Mouse (Mus musculus): ENCODE results near the gene Pik3ip1.

Pik3ip1 gene

DNA sequence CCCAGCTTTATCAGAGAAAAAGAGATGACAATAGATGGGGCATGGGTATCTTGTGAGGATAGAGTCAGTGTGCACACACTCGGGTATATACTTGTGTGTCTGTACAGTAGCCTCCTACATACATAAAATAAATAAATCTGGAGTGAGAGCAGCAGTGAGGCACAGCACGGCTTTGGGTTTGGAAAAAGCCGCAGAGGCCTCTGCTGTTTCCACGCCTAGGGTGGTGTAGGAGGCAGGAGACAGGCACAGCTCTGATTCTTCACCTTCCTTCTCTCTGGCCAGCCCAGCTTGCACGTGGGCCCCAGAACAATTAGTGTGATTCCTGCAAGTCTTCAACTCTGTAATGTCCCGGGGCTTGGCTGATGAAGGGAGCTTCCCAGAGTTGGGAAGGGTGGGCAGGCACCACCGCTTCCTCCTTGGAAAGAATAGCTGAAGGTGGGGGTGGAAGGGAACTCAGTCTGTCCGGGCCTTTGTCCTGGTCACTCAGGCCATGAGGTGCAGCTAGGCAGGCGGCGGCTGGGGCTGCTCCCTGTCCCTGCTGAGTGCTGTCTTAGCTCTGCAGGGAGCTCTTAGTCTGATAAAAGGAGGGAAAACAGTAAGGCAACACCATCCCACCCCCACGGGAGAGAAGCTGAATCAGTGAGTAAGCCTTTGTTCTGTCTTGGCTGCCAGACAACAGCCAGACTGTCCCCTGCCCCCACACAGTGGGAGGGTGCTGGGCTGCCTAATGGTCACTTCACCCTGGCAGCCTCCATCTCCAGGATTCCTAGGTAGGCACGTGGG, 7.2 kb downstream of the Pik3ip1 start:
- DNase-seq (ENCODE audit: low spot score), result no peak

DNA sequence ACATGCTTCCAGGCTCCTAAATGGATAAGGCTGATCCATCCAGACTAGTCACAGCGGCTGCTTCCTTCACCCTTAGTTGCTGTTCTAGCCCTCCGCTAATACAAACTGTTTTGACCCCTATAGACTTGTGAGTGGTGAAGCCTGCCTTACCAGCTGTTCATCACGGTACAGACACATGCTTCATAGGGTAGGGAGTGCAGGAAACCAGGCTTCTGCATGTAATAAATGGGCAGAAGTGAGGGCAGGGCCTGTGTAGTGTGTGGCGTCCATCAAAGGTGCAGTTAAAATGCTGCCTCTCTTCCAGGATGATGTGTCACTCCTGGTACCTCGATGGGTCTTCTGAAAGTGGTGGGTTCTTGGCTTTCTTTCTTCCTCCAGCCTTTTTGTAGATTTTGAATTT, 7.8 kb downstream of the Pik3ip1 start:
- DNase-seq (ENCODE audit: low spot score), result no peak

DNA sequence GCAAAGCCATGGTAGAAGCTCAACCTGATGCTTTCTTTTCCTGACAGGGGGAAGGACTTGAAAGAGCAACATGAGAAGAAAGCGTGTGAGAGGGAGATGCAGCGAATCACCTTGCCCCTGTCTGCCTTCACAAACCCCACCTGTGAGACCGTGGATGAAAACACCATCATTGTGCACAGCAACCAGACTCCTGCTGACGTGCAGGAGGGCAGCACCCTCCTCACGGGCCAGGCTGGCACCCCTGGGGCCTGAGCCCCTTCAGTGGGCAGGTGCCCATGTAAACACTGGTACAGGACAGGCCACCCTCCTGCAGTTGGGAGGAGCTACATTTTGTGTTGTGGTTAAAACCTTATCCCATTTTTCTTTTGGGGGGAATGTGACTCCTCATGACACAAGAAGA, 11.3 kb downstream of the Pik3ip1 start:
- DNase-seq (ENCODE audit: low spot score), result no peak

DNA sequence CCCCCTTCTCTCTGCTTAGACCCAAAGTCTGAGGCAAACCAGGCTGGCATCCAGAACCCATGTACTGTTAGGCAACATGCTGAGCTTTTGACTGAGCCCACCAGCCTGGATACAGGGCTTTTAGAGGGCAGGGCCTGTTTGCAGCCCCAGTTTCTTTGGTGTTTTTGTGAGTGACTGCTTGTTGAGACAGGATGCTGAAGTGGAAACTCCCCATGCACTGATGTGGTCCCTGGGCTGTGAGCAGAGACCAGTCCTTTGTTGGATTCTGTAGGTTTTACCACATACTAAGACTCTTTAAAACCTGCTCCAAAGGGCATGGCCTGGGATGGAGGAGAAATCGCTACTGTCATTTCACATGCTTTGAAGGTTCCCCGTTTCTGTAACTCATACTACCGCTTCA, 14.7 kb downstream of the Pik3ip1 start:
- DNase-seq (ENCODE audit: low spot score), result no peak

DNA sequence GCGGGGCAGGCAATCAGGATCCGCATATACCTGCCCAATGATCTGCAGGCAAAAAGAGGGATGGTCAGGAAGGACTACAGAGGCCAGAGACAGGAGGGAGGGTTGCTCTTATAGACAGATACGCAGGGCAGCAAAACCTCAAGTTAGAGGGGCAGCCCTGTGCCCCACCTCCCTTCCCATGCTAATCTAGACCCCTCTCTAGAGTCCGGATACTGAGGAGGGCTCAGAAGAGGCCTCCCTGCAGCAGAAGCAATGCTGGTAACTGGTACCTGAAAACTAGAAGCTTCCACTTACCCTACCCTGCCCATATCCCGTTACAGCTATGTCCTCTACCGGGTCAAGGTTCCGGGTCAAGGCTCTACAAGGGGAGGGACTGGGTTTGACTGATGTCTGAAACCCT, 16.1 kb downstream of the Pik3ip1 start:
- no peak for DNase-seq (ENCODE audit: low spot score)

DNA sequence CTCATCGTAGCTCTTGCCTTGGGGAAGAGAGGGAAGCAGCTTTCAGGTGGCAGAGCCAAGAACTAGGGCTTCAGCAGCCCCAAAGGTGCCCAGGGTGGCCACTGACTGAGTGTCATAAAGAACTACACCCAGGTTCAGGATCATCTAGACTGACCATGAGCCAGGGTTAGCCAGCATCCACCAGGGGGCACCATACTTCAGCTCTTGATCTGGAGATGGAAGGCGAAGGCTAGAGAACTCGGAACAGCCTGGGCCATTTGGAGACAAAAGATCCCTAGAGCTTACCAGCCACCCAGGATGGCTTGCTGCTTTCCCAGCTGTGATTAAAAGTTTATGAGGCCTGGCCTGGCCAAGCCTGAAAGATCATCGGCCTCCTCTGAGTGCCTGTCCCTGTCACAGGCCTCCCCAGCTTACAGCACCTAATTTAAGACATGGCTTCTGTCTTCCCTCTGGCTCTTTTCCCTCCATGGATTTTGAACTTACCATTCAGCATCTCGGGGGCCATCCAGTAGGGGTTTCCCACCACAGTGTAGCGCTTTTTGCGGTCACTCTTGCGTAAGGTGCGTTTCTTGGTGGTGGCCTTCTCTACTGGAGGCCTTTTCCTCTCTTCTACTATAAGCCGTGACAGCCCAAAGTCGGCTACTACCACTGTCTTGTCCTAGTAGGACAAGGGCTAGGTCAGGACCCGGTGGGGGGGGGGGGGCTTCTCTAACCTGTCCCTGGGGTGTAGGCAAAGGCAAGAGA, 17.1 kb downstream of the Pik3ip1 start:
- peak; percentile 88 for DNase-seq (ENCODE audit: low spot score)

DNA sequence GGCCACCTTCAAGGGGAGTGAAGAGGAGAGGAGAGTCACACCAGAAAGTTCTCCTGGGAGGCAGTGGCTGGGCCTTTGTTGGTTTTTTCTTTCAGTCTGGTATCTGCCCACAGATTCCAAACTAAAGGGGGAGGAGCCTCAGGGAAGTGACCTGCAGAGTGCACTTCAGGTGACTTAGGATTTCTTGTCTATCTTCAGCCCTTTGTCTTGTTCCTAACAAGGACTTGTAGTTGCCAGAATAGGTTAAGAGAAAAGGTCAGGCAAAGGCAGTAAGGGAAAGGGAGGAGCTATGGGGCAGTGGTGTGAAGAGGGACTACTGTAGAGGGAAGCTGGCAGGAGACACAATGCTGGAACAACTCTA, 17.6 kb downstream of the Pik3ip1 start:
- no peak for DNase-seq (ENCODE audit: low spot score)

DNA sequence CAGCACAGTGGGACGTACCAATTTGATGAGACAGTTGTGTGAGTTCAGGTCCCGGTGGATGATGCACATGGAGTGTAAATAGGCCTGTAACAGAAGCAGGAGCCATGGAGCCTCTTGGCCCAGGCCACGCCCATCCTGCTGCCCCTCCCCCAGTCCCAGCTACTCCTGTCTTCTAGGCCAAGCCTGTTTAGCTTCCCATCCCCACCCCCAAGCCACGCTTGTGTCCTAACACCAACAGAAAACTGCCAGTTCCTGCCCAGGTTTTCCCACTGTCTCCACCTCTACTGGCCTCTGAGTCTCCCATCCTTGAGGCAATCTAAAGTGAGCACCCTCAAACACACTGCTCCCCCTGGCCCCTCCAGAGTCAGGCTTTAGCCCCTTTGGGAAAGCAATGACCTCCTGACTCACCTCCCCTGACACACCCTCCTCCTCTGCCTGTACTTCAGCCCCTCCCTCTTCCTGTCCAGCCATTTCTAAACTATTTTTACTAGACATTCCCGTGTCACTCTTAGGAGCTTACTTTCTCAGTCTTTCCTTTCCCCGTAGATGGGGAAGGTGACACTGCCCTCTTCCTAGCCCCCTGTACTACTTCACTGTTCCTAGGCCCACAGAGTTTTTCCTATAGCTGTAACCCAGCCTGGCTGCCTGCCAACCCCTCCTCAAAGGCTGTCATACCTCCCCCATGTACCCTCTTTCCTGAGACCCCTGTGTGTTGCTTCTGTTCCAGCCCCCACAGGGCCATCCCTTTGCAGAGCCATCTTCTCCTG, 18.6 kb downstream of the Pik3ip1 start:
- DNase-seq (ENCODE audit: low spot score), result no peak

DNA sequence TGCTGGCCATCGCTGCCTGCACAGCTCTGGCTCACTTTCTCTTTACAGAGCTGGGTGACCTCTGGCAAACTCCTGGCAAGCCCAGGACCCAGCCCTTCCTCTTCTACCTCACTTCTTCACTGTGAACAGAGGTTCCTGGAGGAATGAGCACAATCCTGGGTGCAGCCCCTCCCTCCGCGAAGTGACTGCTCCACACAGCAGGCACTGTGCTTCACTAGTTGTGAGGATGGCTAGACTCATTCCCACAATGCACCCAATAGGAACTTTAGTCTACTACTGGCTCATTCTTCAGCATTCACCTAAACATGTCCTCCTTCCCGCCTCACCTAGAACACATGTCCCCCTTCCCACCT, 19.1 kb downstream of the Pik3ip1 start:
- no peak for DNase-seq (ENCODE audit: low spot score)

DNA sequence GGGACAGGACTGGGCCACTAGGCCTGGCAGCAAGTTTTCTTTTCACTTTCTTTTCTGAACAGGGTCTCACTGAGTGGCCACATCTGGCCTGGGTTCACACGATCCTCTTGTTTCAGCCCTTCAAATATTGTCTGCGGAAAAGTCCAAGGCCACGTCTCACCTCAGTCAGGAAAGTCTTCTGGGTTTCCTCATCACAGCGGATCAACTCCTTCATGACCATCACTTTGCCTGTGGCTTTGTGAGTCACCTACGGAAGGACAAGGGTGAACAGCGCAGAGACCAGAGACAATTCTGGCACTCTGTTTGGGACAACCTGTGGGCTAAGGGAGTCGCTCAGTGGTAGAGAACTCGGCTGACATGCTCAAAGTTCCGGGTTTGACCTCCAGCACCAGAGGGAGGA, 21.9 kb downstream of the Pik3ip1 start:
- DNase-seq (ENCODE audit: low spot score), result no peak

DNA sequence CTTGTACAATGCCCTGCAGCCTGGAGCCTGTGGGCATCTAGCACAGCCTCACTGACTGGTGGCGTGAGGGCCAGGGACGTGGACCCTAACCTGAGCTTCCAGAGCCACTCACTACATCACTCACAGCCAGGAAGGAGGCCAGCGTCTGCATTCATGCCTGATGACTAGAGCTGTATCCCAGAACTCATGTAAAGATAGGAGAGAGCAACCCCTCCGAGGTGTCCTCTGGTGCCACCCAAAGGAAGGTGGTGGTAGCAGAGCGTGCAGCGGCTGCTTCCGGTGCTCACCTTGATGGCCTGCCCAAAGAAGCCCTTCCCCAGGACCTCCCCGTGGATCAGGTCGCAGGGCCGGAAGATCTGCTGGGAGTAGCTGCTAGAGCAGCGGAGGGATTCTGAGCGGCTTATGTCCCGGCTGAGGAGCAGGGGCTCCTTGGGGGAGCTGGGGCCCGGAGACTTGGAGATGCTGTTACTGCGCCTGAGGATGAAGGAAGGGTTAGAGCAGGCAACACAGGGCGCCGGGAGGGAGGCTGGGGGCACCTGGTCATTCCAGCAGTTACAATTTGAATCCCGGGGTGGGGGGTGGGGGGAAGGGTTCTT, 22.9 kb downstream of the Pik3ip1 start:
- no peak for DNase-seq (ENCODE audit: low spot score)

DNA sequence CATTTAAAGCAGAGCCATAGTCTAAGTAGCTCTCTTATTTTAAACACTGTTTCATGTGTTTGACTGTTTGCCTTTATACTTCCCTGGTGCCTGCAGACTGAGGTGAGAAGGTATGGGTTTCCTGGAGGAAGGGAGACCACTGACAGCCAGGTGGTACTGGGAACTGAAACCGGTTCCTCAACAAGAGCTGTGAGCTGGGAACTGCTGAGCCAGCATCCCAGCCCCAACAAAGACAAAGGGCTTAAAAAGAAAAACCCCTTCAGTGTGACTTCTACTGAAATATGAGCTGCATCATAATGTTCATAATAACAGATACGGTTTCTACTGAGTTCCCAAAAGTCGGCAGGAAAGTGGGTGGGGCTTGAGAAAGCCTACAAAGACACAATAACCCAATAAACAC, 32.7 kb downstream of the Pik3ip1 start:
- no peak for DNase-seq (ENCODE audit: low spot score)

DNA sequence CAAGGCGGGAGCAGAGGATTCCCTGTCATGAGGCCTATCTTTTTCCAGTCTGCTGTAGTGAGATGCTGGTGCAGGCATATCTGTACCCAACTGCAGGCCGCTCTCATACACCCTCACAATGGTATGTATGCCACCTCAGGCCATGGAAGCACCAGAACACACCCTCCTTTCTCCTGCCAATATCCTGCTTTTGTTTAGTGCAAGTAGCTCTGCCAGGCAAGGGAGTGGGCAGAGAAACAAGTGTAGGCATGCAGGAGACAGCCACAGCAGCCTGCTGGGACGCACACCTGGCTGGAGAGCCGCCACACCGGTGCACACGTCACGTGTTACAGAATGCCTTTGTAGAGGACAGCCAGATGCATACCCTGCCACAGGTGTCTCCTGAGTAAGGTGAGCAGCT, 36.2 kb downstream of the Pik3ip1 start:
- DNase-seq (ENCODE audit: low spot score), result no peak

DNA sequence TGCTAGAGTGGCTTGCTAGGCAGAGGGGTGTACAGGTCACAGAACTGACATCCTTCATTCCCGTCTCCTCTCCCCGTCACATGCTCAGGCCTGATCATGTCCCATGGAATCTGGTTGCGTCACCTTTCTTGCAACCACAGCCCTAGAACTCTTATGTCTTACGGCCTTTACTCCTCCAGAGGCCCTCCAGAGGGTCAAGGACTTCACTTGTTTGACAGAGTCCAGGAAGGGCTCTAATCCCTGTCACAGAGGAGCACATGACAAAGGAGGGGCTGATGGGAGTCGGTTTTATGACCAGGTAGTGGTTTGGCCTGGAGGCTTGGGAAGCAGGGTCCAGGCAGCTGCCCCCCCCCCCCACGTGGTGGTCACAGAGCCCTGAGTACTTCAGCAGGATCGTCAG, 38.8 kb downstream of the Pik3ip1 start:
- DNase-seq (ENCODE audit: low spot score), result no peak

DNA sequence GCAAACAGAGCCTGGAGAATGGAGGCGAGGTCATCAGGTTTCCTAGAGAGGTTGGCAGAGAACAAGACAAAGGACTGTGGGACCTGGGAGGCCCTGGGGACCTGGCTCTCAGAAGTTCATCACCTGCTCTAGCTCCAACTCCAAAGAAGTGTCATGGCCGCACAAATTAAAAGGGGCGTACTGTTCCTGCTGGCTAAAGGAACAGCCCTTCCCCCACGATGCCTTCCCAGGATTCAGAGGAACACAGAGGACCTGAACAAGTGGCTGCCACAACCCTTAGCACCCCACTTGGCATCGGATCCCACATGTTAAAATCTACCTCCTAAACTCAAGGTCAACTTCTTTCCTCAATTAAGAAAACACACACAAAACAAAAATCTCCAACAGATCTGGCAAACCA, 39.2 kb downstream of the Pik3ip1 start:
- no peak for DNase-seq (ENCODE audit: low spot score)

DNA sequence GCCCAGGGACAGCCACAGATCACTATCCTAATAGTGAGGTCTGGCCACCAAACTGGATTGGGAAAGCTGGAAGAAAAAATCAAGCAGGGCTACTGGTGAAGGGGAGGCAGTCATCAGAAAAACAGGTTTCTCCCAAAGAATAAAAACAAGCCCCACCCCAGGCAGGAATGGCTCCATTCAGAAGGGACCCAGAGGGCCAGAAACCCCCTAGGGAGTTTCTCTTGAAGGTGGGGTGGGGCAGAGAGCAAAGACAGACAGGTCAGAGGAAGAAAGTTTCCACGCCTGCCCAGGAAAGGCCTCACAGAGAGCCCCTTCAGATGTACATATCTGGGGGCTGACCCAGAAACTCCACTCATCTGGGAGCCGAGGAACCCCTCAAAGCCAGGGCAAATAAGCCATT, 40.0 kb downstream of the Pik3ip1 start:
- DNase-seq (ENCODE audit: low spot score), result no peak

DNA sequence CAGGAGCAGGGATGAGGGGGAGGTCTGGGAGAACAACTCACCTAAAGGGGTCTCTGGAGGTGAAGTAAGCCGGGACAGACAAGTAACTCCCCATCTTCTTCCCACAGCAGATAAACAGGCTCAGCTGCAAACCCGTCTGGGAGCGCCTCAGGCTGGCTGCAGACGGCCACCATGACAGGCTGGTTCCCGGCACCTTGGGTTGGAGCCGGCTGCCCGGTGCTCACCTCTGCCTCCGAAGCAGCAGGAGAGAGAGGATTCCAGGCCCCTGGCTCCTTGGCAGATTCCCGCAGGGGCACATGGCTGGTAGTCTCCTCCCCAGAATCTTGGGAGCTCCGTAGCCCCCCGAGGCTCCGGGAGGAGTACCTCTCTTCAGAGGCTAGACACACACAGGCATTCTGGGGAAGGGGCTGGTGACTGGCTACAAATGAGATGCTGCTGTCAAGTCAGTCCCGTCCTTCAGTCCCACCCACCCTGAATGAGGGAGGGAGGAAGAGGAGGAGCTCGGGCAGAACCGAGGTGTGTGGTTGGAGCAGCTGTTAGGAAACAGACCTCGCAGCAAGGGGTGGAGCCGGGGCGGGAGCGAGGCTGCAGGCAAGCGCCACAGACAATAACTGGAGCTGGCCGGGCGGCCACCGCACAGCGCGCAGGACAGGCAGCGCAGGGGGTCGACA, 40.9 kb downstream of the Pik3ip1 start:
- DNase-seq (ENCODE audit: low spot score), result peak; percentile 60

DNA sequence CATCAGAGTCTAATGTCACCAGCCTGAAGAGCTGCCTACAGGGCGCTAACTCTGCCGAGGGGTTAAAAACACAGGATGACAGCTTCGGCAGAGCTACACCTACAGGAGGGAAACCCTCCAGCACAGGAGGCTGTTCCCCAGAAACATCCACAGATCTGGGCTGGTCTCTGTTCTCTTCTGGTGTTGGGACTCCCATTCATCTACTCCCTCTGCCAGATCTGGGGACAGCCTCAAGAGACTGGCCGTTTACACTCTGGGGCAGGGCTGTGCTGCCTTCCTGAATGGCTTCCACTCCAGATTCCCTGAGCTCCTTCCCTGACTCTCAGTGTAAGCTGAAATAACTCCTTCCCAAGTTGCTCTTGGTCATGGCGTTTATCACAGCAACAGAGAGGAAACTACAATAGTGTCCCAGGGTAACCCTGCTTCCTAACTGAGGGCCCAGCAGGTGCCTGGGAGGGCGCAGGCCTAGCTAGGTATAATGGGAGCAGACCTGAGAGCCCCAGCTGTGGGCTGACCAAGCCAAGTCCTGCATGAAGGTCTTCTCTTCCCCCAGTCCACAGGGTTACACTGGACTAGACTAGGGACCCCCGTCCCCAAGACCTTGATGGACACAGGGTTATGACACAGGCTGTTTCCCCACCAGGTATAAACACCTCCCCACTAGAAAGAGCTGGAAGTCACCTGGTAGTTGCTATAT, 41.5 kb downstream of the Pik3ip1 start:
- DNase-seq (ENCODE audit: low spot score), result no peak

DNA sequence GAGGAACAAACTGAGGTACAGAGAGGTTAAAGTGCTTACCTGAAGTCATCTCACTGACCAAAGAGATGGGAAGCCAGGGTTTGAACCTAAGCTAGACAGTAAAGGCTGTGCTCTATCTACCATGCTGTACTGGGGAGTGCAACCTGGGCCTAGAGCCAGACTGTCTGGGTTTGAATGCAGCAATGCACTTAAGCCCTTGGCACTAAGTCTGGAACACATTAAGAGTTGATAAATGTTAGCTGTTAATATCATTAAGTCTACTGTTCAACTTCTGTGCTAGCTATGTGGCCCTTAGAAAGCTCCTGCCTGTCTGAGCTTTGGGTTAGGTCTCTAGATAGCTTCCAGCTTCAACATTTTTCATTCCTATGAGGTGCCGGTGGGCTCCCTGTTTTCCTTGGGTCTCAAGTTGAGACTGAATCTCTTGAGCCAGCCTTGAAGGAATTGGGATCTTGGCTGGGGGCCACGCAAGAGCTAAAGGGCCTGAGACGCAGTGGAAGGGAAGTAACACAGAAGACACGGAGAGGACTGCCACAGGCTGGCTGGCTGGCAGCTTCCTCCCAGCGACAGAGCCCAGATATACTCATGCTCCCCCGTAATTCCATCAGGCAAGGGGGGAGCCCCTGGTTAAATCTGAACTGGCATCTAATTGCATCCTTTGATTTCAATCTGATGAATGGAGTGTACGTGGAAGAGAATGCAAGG, 43.5 kb downstream of the Pik3ip1 start:
- no peak for DNase-seq (ENCODE audit: low spot score)

DNA sequence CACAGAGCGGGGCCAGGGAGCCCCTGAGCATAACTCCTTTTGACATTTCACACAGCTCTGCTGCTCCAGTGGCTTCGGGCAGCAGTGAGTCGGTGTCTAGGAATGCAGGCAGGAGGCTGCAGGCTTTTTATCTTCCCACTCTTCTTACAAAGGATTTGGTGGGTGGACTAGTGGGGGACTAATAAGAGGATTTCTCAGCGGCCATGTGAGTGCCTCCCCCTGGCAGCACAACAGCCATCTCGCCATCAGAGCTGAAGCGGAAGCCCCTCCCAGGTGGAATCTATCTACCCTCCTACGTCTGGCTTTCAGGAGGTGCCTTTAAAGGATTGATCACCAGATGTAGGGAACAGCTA, 44.1 kb downstream of the Pik3ip1 start:
- DNase-seq (ENCODE audit: low spot score), result no peak

DNA sequence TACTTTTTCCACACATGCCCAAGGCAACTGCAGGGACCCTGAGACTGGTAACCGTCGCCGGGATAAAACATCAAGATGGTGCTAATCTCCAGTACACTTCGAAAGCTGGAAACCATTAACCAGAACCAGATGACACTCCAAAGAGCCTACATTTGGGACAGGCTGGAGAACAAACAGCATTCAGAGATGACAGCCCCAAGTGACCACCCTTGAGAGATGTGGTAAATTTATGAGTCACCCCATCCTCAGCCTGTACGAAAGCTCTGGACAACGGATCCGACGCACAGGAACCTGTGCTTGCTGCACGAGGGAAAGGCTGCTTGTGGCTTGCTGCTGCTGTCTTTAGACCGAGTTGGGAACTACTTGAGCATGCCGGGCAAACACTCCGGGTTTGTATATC, 44.5 kb downstream of the Pik3ip1 start:
- DNase-seq (ENCODE audit: low spot score), result no peak

All from urinary bladder, postnatal 25 days (tissue).